Mouse (Mus musculus) lung, adult 2 months (tissue): ENCODE measurements around the gene Paxip1. TPM values are rescaled to one million over a fixed set of nuclear protein-coding genes. Genes with fewer than 3 reads are reported as not detected.
A peak's percentile ranks its signal among the peaks of the same experiment; 100 is the strongest.

ENCODE experiments used
- DNase-seq: peaks from one replicate; pipeline ENCODE4 v3.0.0; 2022
- H3K4me1 ChIP-seq: fragments of 200-500 bp; 2 replicates; pipeline ENCODE4 v1.6.1; 2011; ENCODE audit warnings: low read length; ENCODE audit not compliant: control insufficient read depth, insufficient read depth
- H3K4me3 ChIP-seq: fragments of 200-500 bp; replicated peaks from 2 replicates; pipeline ENCODE3; 2011; ENCODE audit warnings: low read depth, mild to moderate bottlenecking, control low read depth, low read length; ENCODE audit errors: extremely low read depth
- CTCF ChIP-seq: fragments of 200-500 bp; IDR thresholded peaks from 2 replicates; pipeline ENCODE4 v1.5.1; 2011; ENCODE audit warnings: mild to moderate bottlenecking, low read length, control low read depth; ENCODE audit not compliant: insufficient read depth
- POLR2A ChIP-seq: fragments of 200-500 bp; IDR thresholded peaks from 2 replicates; pipeline ENCODE4 v1.6.1; 2011; ENCODE audit warnings: low read depth, mild to moderate bottlenecking, control low read depth, low read length, borderline replicate concordance; ENCODE audit errors: extremely low read depth
- whole genome bisulfite sequencing: fragments of 180-500 bp; shearing (Covaris S2); methylation state at CpG from one replicate; pipeline ENCODE4 v1.1.7; 2018; 5-methylcytosine and 5-hydroxymethylcytosine counted together
- polyA plus RNA-seq: library from polyadenylated mRNA; depleted of rRNA; stranded (reverse); fragments of >200 nt; gene quantifications from 2 replicates; pipeline ENCODE4 v1.2.3, GENCODE M21; 2012

Paxip1 gene
- polyA plus RNA-seq, 1 experiment = 18.5 TPM

- TF ChIP-seq POLR2A = no peak
Measured at GRCm38 (mm10) chr5:27732288-27732868, 59.1 kb downstream of the Paxip1 start.

GRCm38 (mm10) chr5:27731392-27731791 lies 60.1 kb downstream of the Paxip1 start:
- H3K4me3 ChIP-seq = no peak overlapping the region
- no peak for TF ChIP-seq CTCF
- TF ChIP-seq POLR2A = no peak
- WGBS = 62% methylated on average over 1 of the region's 1 CpGs
- no peak for DNase-seq
- H3K4me1 ChIP-seq = 0 out of 2 replicates have a peak, but pooled peaks cover 2% of the 10 kb centered on the region

More at GRCm38 (mm10) chr5:27732288-27732868, 59.1 kb downstream of the Paxip1 start:
- Histone ChIP-seq H3K4me1 (0 out of 2 replicates have a peak, but pooled peaks cover 2% of the 10 kb centered on the region), H3K4me3 (no peak overlapping the region)
- 78% methylated on average over 5 of the region's 5 CpGs for WGBS
- no peak for DNase-seq

GRCm38 (mm10) chr5:27730666-27731065 lies 60.8 kb downstream of the Paxip1 start:
- Histone ChIP-seq H3K4me3 (no peak overlapping the region), H3K4me1 (0 out of 2 replicates have a peak, but pooled peaks cover 2% of the 10 kb centered on the region)
- WGBS = 32% methylated on average over 5 of the region's 5 CpGs
- DNase-seq = peak; percentile 9
- TF ChIP-seq POLR2A = no peak
- TF ChIP-seq CTCF = no peak

GRCm38 (mm10) chr5:27724460-27724859 lies 67.0 kb downstream of the Paxip1 start:
- no peak overlapping the region for H3K4me3 ChIP-seq
- TF ChIP-seq POLR2A = no peak
- no peak for TF ChIP-seq CTCF
- WGBS = 23% methylated on average over 2 of the region's 2 CpGs
- DNase-seq = no peak
- no peaks in the 10 kb centered on the region for H3K4me1 ChIP-seq

GRCm38 (mm10) chr5:27719311-27719710 lies 72.2 kb downstream of the Paxip1 start:
- TF ChIP-seq POLR2A (no peak), CTCF (no peak)
- Histone ChIP-seq H3K4me1 (no peaks in the 10 kb centered on the region), H3K4me3 (no peak overlapping the region)
- WGBS = 66% methylated on average over 2 of the region's 2 CpGs
- DNase-seq = no peak

- no peak for DNase-seq
- TF ChIP-seq POLR2A = no peak
- TF ChIP-seq CTCF = no peak
- H3K4me1 ChIP-seq = no peaks in the 10 kb centered on the region
- no peak overlapping the region for H3K4me3 ChIP-seq
Measured at GRCm38 (mm10) chr5:27717301-27717700, 74.2 kb downstream of the Paxip1 start.

GRCm38 (mm10) chr5:27716026-27716425 lies 75.5 kb downstream of the Paxip1 start:
- DNase-seq = no peak
- 70% methylated on average over 4 of the region's 4 CpGs for WGBS
- H3K4me1 ChIP-seq = no peaks in the 10 kb centered on the region
- no peak overlapping the region for H3K4me3 ChIP-seq
- no peak for TF ChIP-seq POLR2A
- no peak for TF ChIP-seq CTCF

- TF ChIP-seq POLR2A (no peak), CTCF (no peak)
- 59% methylated on average over 9 of the region's 9 CpGs for WGBS
- no peaks in the 10 kb centered on the region for H3K4me1 ChIP-seq
- H3K4me3 ChIP-seq = no peak overlapping the region
- DNase-seq = no peak
Measured at GRCm38 (mm10) chr5:27714356-27714755, 77.1 kb downstream of the Paxip1 start.

- TF ChIP-seq CTCF (no peak), POLR2A (no peak)
- H3K4me3 ChIP-seq = no peak overlapping the region
- no peak for DNase-seq
- peaks cover 8% of the 10 kb centered on the region for H3K4me1 ChIP-seq
- 68% methylated on average over 8 of the region's 8 CpGs for WGBS
Measured at GRCm38 (mm10) chr5:27711461-27712192, 79.9 kb downstream of the Paxip1 start.

- WGBS = 4% methylated on average over 6 of the region's 6 CpGs
- no peak for TF ChIP-seq CTCF
- no peak for TF ChIP-seq POLR2A
- H3K4me1 ChIP-seq = peaks cover 8% of the 10 kb centered on the region
- DNase-seq = peak; percentile 7
- H3K4me3 ChIP-seq = no peak overlapping the region
Measured at GRCm38 (mm10) chr5:27708209-27708608, 83.3 kb downstream of the Paxip1 start.
